Mouse (Mus musculus) left cerebral cortex, postnatal 36 days (tissue): ENCODE measurements at regions not wholly inside any gene's neighbourhood (a gene's known extent, or its start where the extent isn't known, plus 50 kb on each side); places are given as distances from the start of the nearest gene placed in this dataset.

Experiments used
- DNase-seq, 2 experiments: peaks; one replicate each; pipeline ENCODE4 v3.0.0; 2021 to 2022; ENCODE audit warnings: low spot score in 2 of 2, mixed read lengths in 1 of 2
- intact Hi-C: fragments of 180-260 bp; cut with DNase I; formaldehyde crosslinking; loops from one replicate; pipeline ENCODE4 v1.15.1; 2025

DNA sequence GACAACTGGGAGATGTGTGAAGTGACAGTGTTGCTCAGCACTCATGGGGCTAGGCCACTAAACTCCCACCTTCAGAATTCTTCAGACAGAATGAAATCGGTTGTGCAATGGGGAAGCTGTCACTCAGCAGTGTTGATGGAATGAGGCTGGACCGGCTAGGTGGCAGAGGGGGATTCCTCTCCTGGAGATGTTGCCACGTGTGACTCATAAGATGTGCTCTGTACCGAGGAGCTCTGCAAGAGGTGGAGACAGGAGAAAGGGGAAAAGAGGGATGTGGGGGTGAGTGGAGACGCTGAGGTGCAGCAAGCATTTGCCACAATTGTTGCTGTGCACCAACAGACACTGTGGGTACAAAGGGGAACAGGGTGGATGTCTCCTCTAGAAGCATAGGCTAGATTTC lies 133.6 kb downstream of the Gm10260 start:
- intact Hi-C loops, result loop anchor here (5.0 kb wide), 1 partner anchor 134 kb away; no protein-coding TSS in a partner anchor
- DNase-seq, result no peak

DNA sequence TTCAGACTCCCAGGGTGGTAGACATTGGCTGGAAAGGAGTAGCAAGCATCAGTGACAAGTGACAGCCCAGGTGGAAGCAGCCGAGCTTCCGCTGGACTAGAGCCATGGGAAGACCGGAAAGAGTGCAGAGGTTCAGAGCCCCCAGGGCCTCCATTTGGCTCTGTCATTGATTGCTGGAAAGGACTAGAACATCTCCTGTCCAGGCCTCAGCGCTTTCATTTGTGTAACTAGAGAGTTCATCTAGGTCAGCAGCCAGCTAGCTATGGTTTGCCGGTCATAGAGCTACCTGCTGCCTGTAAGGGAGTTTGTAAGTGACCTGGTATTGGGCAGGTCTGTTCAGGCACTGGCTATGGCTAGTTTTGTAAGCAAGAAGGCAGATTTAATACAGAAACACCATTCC lies 134.3 kb downstream of the Gm10260 start:
- intact Hi-C loops, result loop anchor here (5.0 kb wide), 1 partner anchor 134 kb away; no protein-coding TSS in a partner anchor
- DNase-seq, result no peak

DNA sequence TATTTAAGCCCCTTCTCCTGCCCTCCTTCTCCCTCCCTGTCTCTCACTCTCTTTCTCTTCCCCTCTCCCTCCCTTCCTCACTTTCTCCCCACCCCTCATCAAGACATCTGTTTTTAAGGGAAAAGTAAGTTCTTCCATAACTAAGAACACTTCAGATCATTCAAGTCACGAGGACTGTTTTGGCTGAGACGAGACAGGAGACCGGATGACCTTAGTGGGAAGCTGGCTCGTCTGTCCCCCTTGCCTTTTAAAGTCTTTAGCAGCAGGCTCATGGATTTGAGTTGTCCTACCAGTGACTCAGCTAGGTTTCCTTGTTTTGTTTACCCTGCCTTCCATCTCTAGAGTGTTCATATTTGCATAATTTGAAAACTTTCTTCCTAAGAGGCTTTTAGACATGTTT lies 135.0 kb downstream of the Gm10260 start:
- DNase-seq, result no peak
- intact Hi-C loops, result loop anchor here (5.0 kb wide), 1 partner anchor 133 kb away; no protein-coding TSS in a partner anchor

GRCm38 (mm10) chr13:97618190-97618586 lies 142.2 kb downstream of the Gm10260 start:
- intact Hi-C loops, result no loop called here

GRCm38 (mm10) chr13:97617511-97618189 lies 142.8 kb downstream of the Gm10260 start:
- DNase-seq, result no peak
- intact Hi-C loops, result no loop called here

More at GRCm38 (mm10) chr13:97618190-97618586, 142.2 kb downstream of the Gm10260 start:
- DNase-seq, result no peak

GRCm38 (mm10) chr13:97616919-97617318 lies 143.5 kb downstream of the Gm10260 start:
- no peak for DNase-seq
- intact Hi-C loops, result no loop called here

DNA sequence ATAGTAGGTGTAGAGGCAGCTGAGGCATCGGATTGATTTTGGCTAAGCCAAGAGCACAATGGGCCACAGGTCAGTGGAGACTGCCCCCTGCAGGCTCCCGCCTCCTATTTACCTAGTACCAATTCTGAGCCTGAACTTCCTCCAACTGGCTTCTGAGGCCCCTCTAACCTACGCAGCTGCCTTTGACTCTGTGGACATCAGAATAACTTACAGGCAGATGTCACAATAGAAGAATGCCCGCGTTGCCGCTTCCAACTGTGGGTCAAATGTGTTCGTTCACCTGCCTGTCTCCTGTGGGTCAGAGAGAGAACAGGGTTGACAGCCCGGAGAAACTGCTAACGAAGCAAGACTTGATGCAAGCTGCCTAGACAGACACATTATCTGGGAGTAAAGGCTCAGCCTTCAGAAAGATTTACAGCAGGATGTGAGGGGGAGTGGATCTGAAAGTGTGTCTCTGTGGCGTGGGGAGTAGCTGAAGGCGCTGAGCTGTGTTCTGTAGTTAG lies 153.2 kb downstream of the Gm10260 start:
- peak in 1 of 2 experiments; percentile 43 for DNase-seq
- intact Hi-C loops, result no loop called here

DNA sequence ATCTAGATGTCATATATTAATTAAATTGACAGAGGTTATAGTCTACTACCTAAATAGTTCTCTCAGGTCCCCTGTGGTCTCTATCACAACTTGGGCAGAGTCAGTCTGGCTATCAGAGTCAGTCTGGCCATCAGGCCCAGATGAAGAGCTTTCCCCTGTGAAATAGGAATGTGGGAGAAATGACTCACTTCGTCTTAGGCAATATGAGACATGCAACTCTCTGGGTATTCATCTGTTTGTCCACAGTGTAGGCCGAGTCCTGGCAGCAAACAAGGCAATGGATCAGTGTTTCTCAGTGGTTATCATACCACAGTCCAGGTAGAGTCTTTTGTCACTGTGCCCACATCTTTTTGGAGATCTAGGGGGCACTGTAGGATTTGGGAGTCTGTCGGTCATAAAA lies 156.0 kb downstream of the Gm10260 start:
- no peak for DNase-seq

DNA sequence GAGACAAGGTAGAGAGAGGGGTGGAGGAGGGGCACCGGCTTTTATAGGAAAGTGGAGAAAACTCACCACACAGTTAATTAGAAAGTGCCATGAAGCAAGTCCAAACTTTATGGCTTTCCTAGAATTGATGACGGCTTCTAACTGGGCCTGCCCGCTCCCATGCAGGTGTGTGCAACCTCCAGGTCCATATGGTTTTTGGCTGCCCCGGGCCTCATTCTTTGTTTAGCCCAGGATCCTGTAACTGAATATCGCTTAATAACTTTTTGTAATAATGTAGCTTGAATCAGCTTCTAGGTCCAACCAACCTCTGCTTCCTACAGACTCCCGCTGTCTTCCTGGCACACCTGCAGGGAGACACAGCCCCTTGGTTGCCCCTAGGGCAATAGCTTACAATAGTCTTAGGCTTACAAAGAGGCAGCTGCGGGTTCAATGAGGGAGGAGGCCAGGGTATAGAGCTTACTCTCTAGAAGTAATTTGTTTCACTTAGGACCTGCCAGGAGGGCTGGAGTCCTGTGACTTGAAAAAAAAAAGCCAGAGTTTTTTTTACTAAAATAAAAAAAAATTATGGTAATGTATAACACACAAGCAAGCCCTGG lies 159.2 kb downstream of the Gm10260 start:
- intact Hi-C loops, result no loop called here
- no peak for DNase-seq

More for the DNA sequence above, 156.0 kb downstream of the Gm10260 start:
- intact Hi-C loops, result no loop called here

- intact Hi-C loops, result no loop called here
- no peak for DNase-seq
These were observed 160.3 kb downstream of the Gm10260 start for GRCm38 (mm10) chr13:97600136-97600535.

GRCm38 (mm10) chr13:97598507-97599431 lies 161.7 kb downstream of the Gm10260 start:
- no peak for DNase-seq
- intact Hi-C loops, result no loop called here

GRCm38 (mm10) chr13:97594851-97595250 lies 165.6 kb downstream of the Gm10260 start:
- intact Hi-C loops, result no loop called here

DNA sequence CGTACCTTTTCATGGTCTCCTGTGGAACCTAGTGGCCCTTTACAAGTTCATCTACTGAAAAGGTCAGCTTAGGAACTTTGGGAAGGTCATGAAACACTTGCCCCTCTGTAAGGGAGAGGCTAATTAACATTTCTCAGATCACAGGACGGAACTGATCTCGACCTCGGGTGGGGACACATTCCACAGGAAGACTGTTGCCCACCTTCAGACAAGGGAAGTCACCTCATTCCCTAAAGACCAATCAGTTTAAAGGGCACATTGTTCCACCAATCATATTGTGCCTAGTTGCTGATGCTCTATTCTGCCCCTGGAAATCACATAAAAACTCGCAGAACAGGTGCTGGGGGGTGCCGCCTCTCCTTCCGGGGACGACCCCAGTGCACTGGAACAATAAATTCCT lies 170.8 kb downstream of the Gm10260 start:
- intact Hi-C loops, result no loop called here
- no peak for DNase-seq

More at GRCm38 (mm10) chr13:97594851-97595250, 165.6 kb downstream of the Gm10260 start:
- no peak for DNase-seq

GRCm38 (mm10) chr13:97588085-97588484 lies 172.3 kb downstream of the Gm10260 start:
- intact Hi-C loops, result no loop called here
- DNase-seq, result no peak

GRCm38 (mm10) chr13:97587088-97587487 lies 173.3 kb downstream of the Gm10260 start:
- no peak for DNase-seq
- intact Hi-C loops, result no loop called here

DNA sequence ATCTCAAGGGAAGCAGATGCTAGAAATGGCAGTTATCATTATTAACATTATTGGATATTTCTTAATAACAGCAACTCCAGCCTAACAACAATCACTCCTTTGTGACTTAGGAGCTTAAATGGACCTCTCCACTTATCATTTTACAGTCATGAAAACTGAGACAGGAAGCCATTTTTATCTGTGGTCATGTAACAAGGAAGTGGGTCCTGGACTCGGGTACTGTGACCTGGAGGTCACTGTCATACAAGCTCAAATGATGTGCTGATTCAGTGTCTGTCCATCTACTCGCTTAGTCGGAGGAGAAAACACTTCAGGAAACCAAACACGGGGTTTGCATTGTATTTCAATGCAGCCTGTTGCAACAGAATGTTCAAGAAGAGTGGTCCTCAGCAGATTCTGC lies 176.4 kb downstream of the Gm10260 start:
- intact Hi-C loops, result no loop called here
- DNase-seq, result no peak

- no peak for DNase-seq
- intact Hi-C loops, result no loop called here
These were observed 179.1 kb downstream of the Gm10260 start for GRCm38 (mm10) chr13:97581380-97581779.

DNA sequence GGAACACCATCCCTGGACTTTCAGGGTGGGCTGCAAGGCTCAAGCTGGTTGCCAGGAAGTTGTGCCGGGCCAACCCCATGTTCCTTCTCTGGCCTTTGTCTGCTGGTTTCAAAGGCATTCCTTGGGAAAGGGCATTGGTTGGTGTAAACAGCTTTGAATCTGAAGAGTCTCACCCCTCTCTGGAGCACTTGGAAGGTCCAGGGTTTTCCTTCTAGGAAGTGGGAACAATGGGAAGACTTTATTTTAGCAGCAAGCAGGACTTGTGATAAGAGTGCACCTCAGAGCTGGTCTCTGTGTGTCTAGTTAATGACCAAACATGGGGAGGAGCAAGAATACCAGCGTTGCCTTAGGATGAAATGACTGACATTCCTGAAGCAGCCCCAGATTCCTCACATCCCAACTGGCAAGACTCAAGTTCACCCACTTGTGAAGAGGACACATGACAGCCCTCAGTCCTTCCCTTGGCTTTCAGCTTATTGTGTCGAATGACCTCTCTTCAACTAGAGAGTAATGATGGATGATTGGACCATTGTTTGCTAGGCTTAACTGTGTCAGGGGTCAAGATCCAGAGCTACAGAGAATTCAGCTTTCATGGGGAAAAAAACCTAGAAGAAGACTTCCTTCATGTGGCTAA lies 180.1 kb downstream of the Gm10260 start:
- intact Hi-C loops, result no loop called here
- no peak for DNase-seq

- intact Hi-C loops, result no loop called here
- DNase-seq, result no peak
These were observed 181.8 kb downstream of the Gm10260 start for GRCm38 (mm10) chr13:97578595-97578994.
